Mouse (Mus musculus): ENCODE results near the gene Syt5.

DNA sequence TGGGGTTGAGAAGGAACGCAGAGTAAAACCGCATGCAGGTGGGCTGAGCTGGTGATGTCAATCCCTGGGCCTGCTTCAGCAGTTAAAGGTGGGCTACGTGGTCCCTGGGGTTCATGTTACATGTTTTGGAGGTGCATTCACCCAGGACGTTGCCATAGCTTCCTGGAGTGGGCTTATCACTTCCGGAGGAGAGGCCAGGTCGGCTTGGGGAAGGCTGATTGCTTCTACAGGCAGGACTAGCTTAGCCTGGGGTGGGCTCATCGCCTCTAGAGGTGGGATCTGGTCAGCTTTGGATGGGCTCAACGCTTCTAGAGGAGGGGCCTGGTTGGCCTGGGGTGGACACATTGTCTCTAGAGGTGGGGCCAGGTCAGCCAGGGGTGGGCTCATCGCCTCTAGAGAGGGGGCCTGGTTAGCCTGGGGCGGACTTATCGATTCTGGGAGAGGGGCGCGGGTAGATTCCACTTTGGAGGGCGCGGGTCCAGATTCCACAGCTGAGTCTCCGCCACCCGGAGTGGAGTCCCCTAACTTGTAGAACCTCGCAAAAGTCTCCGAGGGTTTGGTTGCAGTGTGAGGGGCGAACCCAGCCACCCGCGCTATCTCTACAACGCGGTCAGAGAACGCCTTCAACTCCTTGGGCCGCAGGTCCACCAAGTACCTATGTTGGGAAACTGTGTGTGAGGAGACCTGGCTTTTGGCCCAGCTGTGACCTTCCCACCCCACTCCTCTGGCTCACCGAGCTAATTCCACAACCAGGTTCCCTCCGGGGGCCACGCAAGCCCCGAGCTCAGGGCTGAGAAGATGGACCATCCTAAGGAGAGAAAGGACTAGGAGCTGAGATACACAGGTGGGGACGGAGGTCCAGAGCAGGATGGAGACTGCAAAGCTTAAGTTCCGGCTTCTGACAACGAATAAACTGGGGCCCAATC lies 23.9 kb downstream of the Syt5 start:
- TF ChIP-seq HCFC1 (IDR thresholded peaks at IDR 0.05; ENCODE audit: low read depth, low read length), result peak; percentile 76
- TF ChIP-seq MAFK (IDR thresholded peaks at IDR 0.05; ENCODE audit: borderline replicate concordance, low read depth, low read length), result no peak
- TF ChIP-seq CHD1 (IDR thresholded peaks at IDR 0.05; ENCODE audit: low read depth, low read length), result no peak
- TF ChIP-seq MAX (IDR thresholded peaks at IDR 0.05; ENCODE audit: low read length), result no peak
